Mouse (Mus musculus) liver, adult 2 months (tissue): Measurements from ENCODE around the gene Atg4a. TPM values are rescaled to one million over a fixed set of nuclear protein-coding genes. Genes with fewer than 3 reads are reported as not detected.

ENCODE experiments used
- DNase-seq: peaks from one replicate; pipeline ENCODE4 v3.0.0-alpha.2; 2011; ENCODE audit warnings: low read depth, low spot score; ENCODE audit errors: extremely low read depth
- H3K27ac ChIP-seq: fragments of 200-500 bp; replicated peaks from 2 replicates; pipeline ENCODE4 v1.5.1; 2012; ENCODE audit warnings: low read depth, mild to moderate bottlenecking, control low read depth, inconsistent platforms, low read length; ENCODE audit not compliant: insufficient read depth
- H3K27me3 ChIP-seq: fragments of 200-500 bp; 2 replicates; pipeline ENCODE4 v1.6.1; 2012; ENCODE audit warnings: mild to moderate bottlenecking, moderate library complexity, low read length, inconsistent platforms; ENCODE audit not compliant: control insufficient read depth, insufficient read depth
- H3K36me3 ChIP-seq: fragments of 200-500 bp; 2 replicates; pipeline ENCODE4 v1.6.1; 2012; ENCODE audit warnings: low read length, inconsistent platforms; ENCODE audit not compliant: control insufficient read depth, insufficient read depth
- H3K4me1 ChIP-seq: fragments of 200-500 bp; 2 replicates; pipeline ENCODE4 v1.6.1; 2011; ENCODE audit warnings: low read length; ENCODE audit not compliant: control insufficient read depth, insufficient read depth
- H3K4me3 ChIP-seq: fragments of 200-500 bp; 2 replicates; pipeline ENCODE4 v1.5.1; 2011; ENCODE audit warnings: low read depth, mild to moderate bottlenecking, control low read depth, low read length, moderate library complexity; ENCODE audit not compliant: insufficient read depth
- H3K79me2 ChIP-seq: fragments of 200-500 bp; 2 replicates; pipeline ENCODE4 v1.6.1; 2012; ENCODE audit warnings: inconsistent platforms, mild to moderate bottlenecking, low read length, moderate library complexity; ENCODE audit not compliant: control insufficient read depth, insufficient read depth
- H3K9ac ChIP-seq: fragments of 200-500 bp; 2 replicates; pipeline ENCODE4 v1.6.1; 2012; ENCODE audit warnings: low read depth, mild to moderate bottlenecking, control low read depth, inconsistent platforms, low read length
- CTCF ChIP-seq: fragments of 200-500 bp; IDR thresholded peaks from 2 replicates; pipeline ENCODE4 v1.5.1; 2011; ENCODE audit warnings: low read depth, low read length, control low read depth
- POLR2A ChIP-seq: fragments of 200-500 bp; IDR thresholded peaks from 2 replicates; pipeline ENCODE4 v1.6.1; 2011; ENCODE audit warnings: low read length, control low read depth; ENCODE audit not compliant: insufficient read depth; ENCODE audit errors: extremely low read depth
- WGBS: fragments of 180-500 bp; shearing (Covaris S2); methylation state at CpG from one replicate; pipeline ENCODE4 v1.1.7; 2018; 5-methylcytosine and 5-hydroxymethylcytosine counted together
- polyA plus RNA-seq: library from polyadenylated mRNA; depleted of rRNA; stranded (reverse); fragments of >200 nt; gene quantifications from 2 replicates; pipeline ENCODE4 v1.2.3, GENCODE M21; 2012; rRNA removed
- total RNA-seq: library from RNA; depleted of rRNA; stranded (reverse); fragments of >200 nt; gene quantifications from 2 replicates; pipeline ENCODE4 v1.2.3, GENCODE M21; 2014; rRNA removed

Gene Atg4a
- total and polyA plus RNA-seq, 2 experiments: 2.5 to 16.7 TPM

DNA sequence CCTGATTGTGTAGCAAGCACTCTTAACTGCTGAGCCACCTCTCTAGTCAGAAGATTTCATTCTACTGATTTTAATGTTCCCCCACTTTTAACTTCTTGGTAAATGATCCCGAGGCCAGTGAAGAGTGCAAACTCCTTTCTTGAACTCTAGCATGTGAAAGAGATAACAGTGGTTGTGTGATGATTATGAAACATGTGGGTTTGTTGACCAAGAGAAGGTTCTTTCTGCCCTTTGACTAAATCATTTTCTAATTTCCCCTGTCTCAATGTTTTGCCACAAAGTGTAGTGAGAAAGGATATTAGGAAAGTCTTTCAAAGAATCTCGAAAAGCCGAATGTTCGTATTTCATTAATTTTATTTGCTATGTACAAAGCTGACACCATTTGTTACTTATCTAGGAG lies 208.4 kb downstream of the Atg4a start:
- WGBS: 42% methylated on average over 4 of the region's 4 CpGs
- TF ChIP-seq POLR2A (no peak), CTCF (no peak)

GRCm38 (mm10) chrX:141175353-141175752 lies 218.6 kb downstream of the Atg4a start:
- DNase-seq: peak; percentile 17
- TF ChIP-seq CTCF (no peak), POLR2A (no peak)

More for the DNA sequence above, 208.4 kb downstream of the Atg4a start:
- peak; percentile 57 for DNase-seq
- no peaks in the 10 kb centered on the region for H3K27me3 ChIP-seq
- peaks cover 2% of the 10 kb centered on the region; the same call in 1 of the 2 replicates for H3K36me3 ChIP-seq
- H3K4me3 ChIP-seq: no peak overlapping the region
- H3K27ac ChIP-seq: no peak overlapping the region
- H3K9ac ChIP-seq: no peak overlapping the region
- H3K79me2 ChIP-seq: no peaks in the 10 kb centered on the region
- no peaks in the 10 kb centered on the region for H3K4me1 ChIP-seq

DNA sequence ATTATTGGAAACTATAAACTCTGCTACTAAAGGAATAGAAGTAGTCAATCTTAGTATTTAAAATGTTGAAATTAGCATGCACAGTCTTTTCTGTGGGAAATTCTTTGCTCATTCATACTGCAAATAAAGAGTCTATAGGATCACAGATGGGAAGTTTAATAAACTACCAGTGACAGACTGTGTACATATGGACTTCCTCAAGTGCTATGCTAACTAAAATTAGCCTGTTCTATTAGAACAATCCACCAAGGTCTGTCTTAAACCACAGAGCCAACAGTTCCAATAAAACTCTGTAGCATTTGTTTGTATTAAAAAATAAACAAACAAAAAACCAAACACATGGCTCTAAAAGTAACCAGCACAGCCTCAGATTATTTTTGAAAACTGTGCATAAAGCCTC lies 238.3 kb downstream of the Atg4a start:
- Histone ChIP-seq H3K36me3 (no peaks in the 10 kb centered on the region), H3K27ac (no peak overlapping the region), H3K27me3 (no peaks in the 10 kb centered on the region), H3K4me3 (no peak overlapping the region), H3K4me1 (no peaks in the 10 kb centered on the region), H3K9ac (no peak overlapping the region), H3K79me2 (no peaks in the 10 kb centered on the region)
- TF ChIP-seq CTCF (no peak), POLR2A (no peak)
- no peak for DNase-seq

More at GRCm38 (mm10) chrX:141175353-141175752, 218.6 kb downstream of the Atg4a start:
- Histone ChIP-seq H3K27ac (no peak overlapping the region), H3K36me3 (no peaks in the 10 kb centered on the region), H3K9ac (no peak overlapping the region), H3K79me2 (no peaks in the 10 kb centered on the region), H3K4me3 (no peak overlapping the region), H3K4me1 (no peaks in the 10 kb centered on the region), H3K27me3 (no peaks in the 10 kb centered on the region)
- 32% methylated on average over 7 of the region's 7 CpGs for WGBS

GRCm38 (mm10) chrX:141198993-141199392 lies 242.3 kb downstream of the Atg4a start:
- Histone ChIP-seq H3K79me2 (no peaks in the 10 kb centered on the region), H3K4me1 (no peaks in the 10 kb centered on the region), H3K9ac (no peak overlapping the region), H3K4me3 (no peak overlapping the region), H3K27me3 (no peaks in the 10 kb centered on the region), H3K27ac (no peak overlapping the region), H3K36me3 (no peaks in the 10 kb centered on the region)
- DNase-seq: no peak
- 73% methylated on average over 3 of the region's 3 CpGs for WGBS
- TF ChIP-seq CTCF: no peak
- TF ChIP-seq POLR2A: no peak

- TF ChIP-seq POLR2A (no peak), CTCF (no peak)
- H3K9ac ChIP-seq: no peak overlapping the region
- H3K79me2 ChIP-seq: no peaks in the 10 kb centered on the region
- H3K36me3 ChIP-seq: no peaks in the 10 kb centered on the region
- WGBS: 49% methylated on average over 5 of the region's 5 CpGs
- H3K27me3 ChIP-seq: no peaks in the 10 kb centered on the region
- H3K4me1 ChIP-seq: no peaks in the 10 kb centered on the region
- H3K27ac ChIP-seq: no peak overlapping the region
- DNase-seq: peak; percentile 3
- H3K4me3 ChIP-seq: no peak overlapping the region
These were observed 256.1 kb downstream of the Atg4a start for GRCm38 (mm10) chrX:141212802-141213201.

Other genes with a start within 250 kb of the Atg4a start
- gene Tex13b, start 143.5 kb upstream of the Atg4a start, total RNA-seq: 0.07 TPM in 1 of 2 replicates, not detected in the other
- gene Tex13b, start 143.5 kb upstream of the Atg4a start, polyA plus RNA-seq: not detected in 2 replicates
- not detected in 2 replicates for gene Vsig1, start 49.3 kb upstream of the Atg4a start, total RNA-seq
- not detected in 2 replicates for gene Vsig1, start 49.3 kb upstream of the Atg4a start, polyA plus RNA-seq
- 11.1 and 11.9 TPM in 2 replicates for gene Psmd10, start 179 bp upstream of the Atg4a start, total RNA-seq
- 2.7 and 4.2 TPM in 2 replicates for gene Psmd10, start 179 bp upstream of the Atg4a start, polyA plus RNA-seq